Mouse (Mus musculus) spleen, adult 2 months (tissue): ENCODE measurements around the gene Jade2. TPM values are rescaled to one million over a fixed set of nuclear protein-coding genes. Genes with fewer than 3 reads are reported as not detected.
A peak's percentile ranks its signal among the peaks of the same experiment; 100 is the strongest.

Experiments used
- DNase-seq, 2 experiments: peaks; one replicate each; pipeline versions ENCODE4 v3.0.0 to v3.0.0-alpha.2; 2012 to 2021; ENCODE audit warnings: low spot score in 2 of 2, low read depth in 1 of 2
- H3K27ac ChIP-seq: fragments of 200-500 bp; 2 replicates; pipeline ENCODE4 v1.5.1; 2012; ENCODE audit warnings: low read length, inconsistent platforms; ENCODE audit not compliant: insufficient read depth
- H3K27me3 ChIP-seq: fragments of 200-500 bp; 2 replicates; pipeline ENCODE4 v1.6.1; 2012; ENCODE audit warnings: mild to moderate bottlenecking, moderate library complexity, low read length, inconsistent platforms; ENCODE audit not compliant: control insufficient read depth, insufficient read depth
- H3K36me3 ChIP-seq: fragments of 200-500 bp; 2 replicates; pipeline ENCODE4 v1.6.1; 2012; ENCODE audit warnings: mild to moderate bottlenecking, low read length, inconsistent platforms; ENCODE audit not compliant: control insufficient read depth, insufficient read depth
- H3K4me1 ChIP-seq: fragments of 200-500 bp; 2 replicates; pipeline ENCODE4 v1.6.1; 2011; ENCODE audit warnings: inconsistent platforms; ENCODE audit not compliant: control insufficient read depth, insufficient read depth, insufficient read length
- H3K4me3 ChIP-seq: fragments of 200-500 bp; 2 replicates; pipeline ENCODE4 v1.5.1; 2011; ENCODE audit warnings: mild to moderate bottlenecking, inconsistent platforms; ENCODE audit not compliant: insufficient read depth, insufficient read length; ENCODE audit errors: extremely low read depth
- CTCF ChIP-seq: fragments of 200-500 bp; IDR thresholded peaks from 2 replicates; pipeline ENCODE4 v1.5.1; 2011; ENCODE audit warnings: mild to moderate bottlenecking, inconsistent platforms; ENCODE audit not compliant: insufficient read depth, insufficient read length, insufficient replicate concordance; ENCODE audit errors: extremely low read depth
- POLR2A ChIP-seq: fragments of 200-500 bp; IDR thresholded peaks from 2 replicates; pipeline ENCODE4 v1.6.1; 2011; ENCODE audit warnings: low read depth, low read length, inconsistent platforms
- WGBS: fragments of 180-500 bp; shearing (Covaris S2); methylation state at CpG from one replicate; pipeline ENCODE4 v1.1.7; 2018; 5-methylcytosine and 5-hydroxymethylcytosine counted together
- polyA plus RNA-seq: library from polyadenylated mRNA; depleted of rRNA; stranded (reverse); fragments of >200 nt; gene quantifications from 2 replicates; pipeline ENCODE4 v1.2.3, GENCODE M21; 2012

The Jade2 gene
- polyA plus RNA-seq, 1 experiment, result 24.8 TPM

GRCm38 (mm10) chr11:51823963-51824753 is 33.3 kb downstream of the Jade2 start:
- Histone ChIP-seq H3K36me3 (peaks cover 44% of the 10 kb centered on the region), H3K27ac (no peak overlapping the region), H3K27me3 (no peaks in the 10 kb centered on the region), H3K4me1 (no peaks in the 10 kb centered on the region), H3K4me3 (no peak overlapping the region)
- TF ChIP-seq POLR2A (no peak), CTCF (no peak)
- 85% methylated on average over 3 of the region's 3 CpGs for WGBS
- no peak for DNase-seq

GRCm38 (mm10) chr11:51823271-51823670 is 34.2 kb downstream of the Jade2 start:
- TF ChIP-seq POLR2A (no peak), CTCF (no peak)
- no peak for DNase-seq
- Histone ChIP-seq H3K4me1 (no peaks in the 10 kb centered on the region), H3K36me3 (peaks cover 44% of the 10 kb centered on the region), H3K27ac (no peak overlapping the region), H3K27me3 (no peaks in the 10 kb centered on the region), H3K4me3 (no peak overlapping the region)
- WGBS, result 96% methylated on average over 11 of the region's 11 CpGs

- Histone ChIP-seq H3K4me3 (no peak overlapping the region), H3K27me3 (no peaks in the 10 kb centered on the region), H3K36me3 (peaks cover 43% of the 10 kb centered on the region), H3K27ac (no peak overlapping the region), H3K4me1 (no peaks in the 10 kb centered on the region; the same call in 1 of the 2 replicates)
- no peak for DNase-seq
- no peak for TF ChIP-seq CTCF
- no peak for TF ChIP-seq POLR2A
- WGBS, result 72% methylated on average over 4 of the region's 4 CpGs
Observed at GRCm38 (mm10) chr11:51822736-51823135, 34.7 kb downstream of the Jade2 start.

GRCm38 (mm10) chr11:51820861-51821260 is 36.6 kb downstream of the Jade2 start:
- Histone ChIP-seq H3K27ac (no peak overlapping the region), H3K4me3 (no peak overlapping the region), H3K4me1 (peaks cover 3% of the 10 kb centered on the region; the same call in 1 of the 2 replicates), H3K36me3 (peaks cover 43% of the 10 kb centered on the region), H3K27me3 (no peaks in the 10 kb centered on the region)
- DNase-seq, result peak in 1 of 2 experiments; percentile 75
- TF ChIP-seq CTCF (peak; percentile 85; the same call in 1 of the 2 replicates), POLR2A (no peak)
- 41% methylated on average over 11 of the region's 11 CpGs for WGBS

GRCm38 (mm10) chr11:51819964-51820363 is 37.5 kb downstream of the Jade2 start:
- no peaks in the 10 kb centered on the region for H3K27me3 ChIP-seq
- peaks cover 43% of the 10 kb centered on the region for H3K36me3 ChIP-seq
- no peak overlapping the region for H3K27ac ChIP-seq
- no peak overlapping the region for H3K4me3 ChIP-seq
- peaks cover 3% of the 10 kb centered on the region; the same call in 1 of the 2 replicates for H3K4me1 ChIP-seq
- TF ChIP-seq POLR2A (no peak), CTCF (peak; percentile 44; the same call in 1 of the 2 replicates)
- WGBS, result 93% methylated on average over 3 of the region's 3 CpGs
- DNase-seq, result peak; percentile 34 to 62

GRCm38 (mm10) chr11:51818837-51819236 is 38.6 kb downstream of the Jade2 start:
- H3K27ac ChIP-seq, result no peak overlapping the region
- H3K27me3 ChIP-seq, result no peaks in the 10 kb centered on the region
- peaks cover 38% of the 10 kb centered on the region for H3K36me3 ChIP-seq
- WGBS, result 94% methylated on average over 4 of the region's 4 CpGs
- peaks cover 3% of the 10 kb centered on the region; the same call in 1 of the 2 replicates for H3K4me1 ChIP-seq
- TF ChIP-seq CTCF (no peak), POLR2A (no peak)
- no peak overlapping the region for H3K4me3 ChIP-seq
- DNase-seq, result no peak

- TF ChIP-seq POLR2A (no peak), CTCF (peak; percentile 96)
- H3K36me3 ChIP-seq, result peaks cover 36% of the 10 kb centered on the region
- no peaks in the 10 kb centered on the region for H3K27me3 ChIP-seq
- peak overlapping the region; percentile 4; the same call in 1 of the 2 replicates for H3K27ac ChIP-seq
- H3K4me1 ChIP-seq, result peaks cover 3% of the 10 kb centered on the region; the same call in 1 of the 2 replicates
- H3K4me3 ChIP-seq, result no peak overlapping the region
- peak; percentile 82 to 91 for DNase-seq
- WGBS, result 13% methylated on average over 6 of the region's 6 CpGs
Observed at GRCm38 (mm10) chr11:51817756-51818155, 39.7 kb downstream of the Jade2 start.
